Mouse (Mus musculus) heart, embryonic 14.5 days (tissue): ENCODE data around the gene 1700086D15Rik. TPM values are rescaled to one million over a fixed set of nuclear protein-coding genes. Genes with fewer than 3 reads are reported as not detected.

Experiments
- ATAC-seq: fragments of 200-750 bp; cut with Nextera tagmentation; 2 replicates; pipeline ENCODE4 v1.8.0; 2017; ENCODE audit warnings: low read depth, moderate TSS enrichment; ENCODE audit not compliant: insufficient number of reproducible peaks, insufficient read depth, low FRiP score
- H3K27ac ChIP-seq, 2 experiments: fragments of 200-500 bp in 1 of 2; fragments of 300-500 bp in 1 of 2; sonication (generic) in 1 of 2; replicated peaks in 1 of 2; 2 replicates each; pipeline ENCODE4 v1.5.1; 2012 to 2014; ENCODE audit warnings: low read depth in 2 of 2, low read length in 2 of 2, control low read depth in 1 of 2, mild to moderate bottlenecking in 1 of 2, mixed read lengths in 1 of 2; ENCODE audit not compliant: control insufficient read depth in 1 of 2, insufficient read depth in 1 of 2
- H3K27me3 ChIP-seq: fragments of 300-500 bp; sonication (generic); 2 replicates; pipeline ENCODE4 v1.6.1; 2014; ENCODE audit warnings: mild to moderate bottlenecking, low read length, control low read depth; ENCODE audit not compliant: control insufficient read depth, insufficient read depth
- H3K36me3 ChIP-seq: fragments of 300-500 bp; sonication (generic); 2 replicates; pipeline ENCODE4 v1.6.1; 2014; ENCODE audit warnings: mild to moderate bottlenecking, control low read depth, low read length, mixed read lengths; ENCODE audit not compliant: control insufficient read depth, insufficient read depth
- H3K4me1 ChIP-seq, 2 experiments: fragments of 200-500 bp in 1 of 2; fragments of 300-500 bp in 1 of 2; sonication (generic) in 1 of 2; 2 replicates each; pipeline ENCODE4 v1.6.1; 2012 to 2014; ENCODE audit warnings: low read length in 2 of 2, control low read depth in 1 of 2, mixed read lengths in 1 of 2; ENCODE audit not compliant: control insufficient read depth in 2 of 2, insufficient read depth in 2 of 2
- H3K4me2 ChIP-seq: fragments of 300-500 bp; sonication (generic); 2 replicates; pipeline ENCODE4 v1.6.1; 2014; ENCODE audit warnings: mild to moderate bottlenecking, low read length
- H3K4me3 ChIP-seq, 2 experiments: fragments of 200-500 bp in 1 of 2; fragments of 300-500 bp in 1 of 2; sonication (generic) in 1 of 2; 2 replicates each; pipeline ENCODE4 v1.5.1; 2012 to 2014; ENCODE audit warnings: low read length in 2 of 2, mild to moderate bottlenecking in 2 of 2, control low read depth in 1 of 2, low read depth in 1 of 2, moderate library complexity in 1 of 2; ENCODE audit not compliant: control insufficient read depth in 1 of 2, insufficient read depth in 1 of 2
- H3K9ac ChIP-seq: fragments of 300-500 bp; sonication (generic); 2 replicates; pipeline ENCODE4 v1.6.1; 2014; ENCODE audit warnings: mild to moderate bottlenecking, low read length
- H3K9me3 ChIP-seq: fragments of 300-500 bp; sonication (generic); 2 replicates; pipeline ENCODE4 v1.6.1; 2016; ENCODE audit warnings: low read length, control low read depth; ENCODE audit not compliant: control insufficient read depth
- WGBS: fragments of 180-500 bp; shearing (Covaris S2); extraction: QIAGEN DNeasy Blood & Tissue Kit; methylation state at CpG from one replicate; pipeline ENCODE4 v1.1.7; 2014; 5-methylcytosine and 5-hydroxymethylcytosine counted together
- polyA plus RNA-seq: library from polyadenylated mRNA; unstranded; fragments of >200 nt; fragmentation: Nextera tagmentation; extraction: Ambion mirVana; gene quantifications from 2 replicates; pipeline ENCODE4 v1.2.1, GENCODE M21; 2014

The 1700086D15Rik gene
- polyA plus RNA-seq, 1 experiment from 2014 or later = not detected

GRCm38 (mm10) chr11:65186974-65187373 lies 27.3 kb upstream of the 1700086D15Rik start:
- no peak for ATAC-seq

GRCm38 (mm10) chr11:65185114-65185513 lies 25.4 kb upstream of the 1700086D15Rik start:
- Histone ChIP-seq H3K4me2 (no peak overlapping the region), H3K27me3 (no peaks in the 10 kb centered on the region), H3K9ac (no peak overlapping the region), H3K4me1 (peaks cover 0 to 6% of the 10 kb centered on the region in 2 experiments; a peak in 3 of 4 replicates), H3K4me3 (no peak overlapping the region), H3K36me3 (peaks cover 96% of the 10 kb centered on the region), H3K9me3 (no peaks in the 10 kb centered on the region), H3K27ac (peak overlapping the region in 1 of 2 experiments; percentile 59; a peak in 3 of 4 replicates)
- 56% methylated on average over 1 of the region's 1 CpGs for WGBS
- ATAC-seq = no peak

More at GRCm38 (mm10) chr11:65186974-65187373, 27.3 kb upstream of the 1700086D15Rik start:
- no peak overlapping the region for H3K9ac ChIP-seq
- 77% methylated on average over 12 of the region's 12 CpGs for WGBS
- H3K36me3 ChIP-seq = peaks cover 93% of the 10 kb centered on the region
- no peak overlapping the region for H3K4me3 ChIP-seq
- H3K9me3 ChIP-seq = no peaks in the 10 kb centered on the region
- no peak overlapping the region for H3K4me2 ChIP-seq
- H3K27me3 ChIP-seq = no peaks in the 10 kb centered on the region
- H3K27ac ChIP-seq = no peak overlapping the region; a peak in 1 of 4 replicates
- H3K4me1 ChIP-seq = peaks cover 0 to 6% of the 10 kb centered on the region in 2 experiments; a peak in 3 of 4 replicates

- H3K27me3 ChIP-seq = no peaks in the 10 kb centered on the region
- WGBS = 87% methylated on average over 4 of the region's 4 CpGs
- no peak for ATAC-seq
- H3K9me3 ChIP-seq = no peaks in the 10 kb centered on the region
- no peaks in the 10 kb centered on the region for H3K4me1 ChIP-seq
- H3K36me3 ChIP-seq = peaks cover 10% of the 10 kb centered on the region
- H3K4me3 ChIP-seq = no peak overlapping the region
- H3K27ac ChIP-seq = no peak overlapping the region
- H3K9ac ChIP-seq = no peak overlapping the region
- H3K4me2 ChIP-seq = no peak overlapping the region
Measured at GRCm38 (mm10) chr11:65170121-65170750, 10.5 kb upstream of the 1700086D15Rik start.

- H3K4me3 ChIP-seq = peak within 1 kb of the TSS; percentile 81 to 88
- WGBS = 0% methylated on average over 27 of the region's 27 CpGs
- H3K36me3 ChIP-seq = no peaks in the 10 kb centered on the region
- H3K4me2 ChIP-seq = peak within 1 kb of the TSS; percentile 80
- peak within 1 kb of the TSS; percentile 84 for H3K9ac ChIP-seq
- no peaks in the 10 kb centered on the region for H3K9me3 ChIP-seq
- peak; percentile 80 for ATAC-seq
- H3K4me1 ChIP-seq = peaks cover 13 to 20% of the 10 kb centered on the region in 2 experiments
- H3K27me3 ChIP-seq = no peaks in the 10 kb centered on the region
- H3K27ac ChIP-seq = no peak within 1 kb of the TSS
Measured at GRCm38 (mm10) chr11:65162767-65163120, 3.1 kb upstream of the 1700086D15Rik start, which contains the start of gene Arhgap44. Gene Arhgap44, minus strand, starts transcription at chr11:65162961.

- H3K27ac ChIP-seq = no peak overlapping the region
- peak overlapping the region; percentile 81 to 88 for H3K4me3 ChIP-seq
- H3K4me1 ChIP-seq = peaks cover 18 to 26% of the 10 kb centered on the region in 2 experiments
- H3K27me3 ChIP-seq = no peaks in the 10 kb centered on the region
- H3K9me3 ChIP-seq = no peaks in the 10 kb centered on the region
- WGBS = under 1% methylated on average over 48 of the region's 49 CpGs
- H3K4me2 ChIP-seq = peak overlapping the region; percentile 80
- peak overlapping the region; percentile 84 for H3K9ac ChIP-seq
- no peaks in the 10 kb centered on the region for H3K36me3 ChIP-seq
- peak; percentile 54 for ATAC-seq
Measured at GRCm38 (mm10) chr11:65161881-65162766, 2.4 kb upstream of the 1700086D15Rik start.

GRCm38 (mm10) chr11:65160991-65161880 lies 1.5 kb upstream of the 1700086D15Rik start:
- Histone ChIP-seq H3K4me2 (peak overlapping the region; percentile 80), H3K4me1 (peaks cover 18 to 27% of the 10 kb centered on the region in 2 experiments), H3K9me3 (no peaks in the 10 kb centered on the region), H3K27me3 (no peaks in the 10 kb centered on the region), H3K36me3 (no peaks in the 10 kb centered on the region), H3K27ac (0 out of 4 replicates have a peak overlapping the region, but pooled peaks of 1 of the 2 experiments have one; percentile 19), H3K4me3 (peak overlapping the region; percentile 81 to 88), H3K9ac (peak overlapping the region; percentile 84)
- ATAC-seq = no peak
- WGBS = 43% methylated on average over 7 of the region's 7 CpGs

GRCm38 (mm10) chr11:65158658-65158990 lies 1.1 kb downstream of the 1700086D15Rik start:
- 91% methylated on average over 5 of the region's 5 CpGs for WGBS
- no peak overlapping the region for H3K9ac ChIP-seq
- no peaks in the 10 kb centered on the region for H3K27me3 ChIP-seq
- no peak overlapping the region for H3K27ac ChIP-seq
- no peak overlapping the region for H3K4me3 ChIP-seq
- H3K36me3 ChIP-seq = no peaks in the 10 kb centered on the region
- H3K4me2 ChIP-seq = no peak overlapping the region
- no peaks in the 10 kb centered on the region for H3K9me3 ChIP-seq
- no peak for ATAC-seq
- H3K4me1 ChIP-seq = peaks cover 21 to 32% of the 10 kb centered on the region in 2 experiments
